Mouse (Mus musculus) cerebellum, adult 11-12 months (tissue): ENCODE measurements around the gene Mybpc1.
"Not testable (repeated sequence)": the region's sequence is repeated elsewhere in the genome, so short reads cannot be mapped to it uniquely, and the experiment has no call there.

Source experiments
- DNase-seq: peaks from one replicate; pipeline ENCODE4 v3.0.0; 2022

The Mybpc1 gene

GRCm38 (mm10) chr10:88491632-88492031 is 113.3 kb downstream of the Mybpc1 start:
- DNase-seq = no peak

GRCm38 (mm10) chr10:88488629-88489028 is 116.3 kb downstream of the Mybpc1 start:
- no peak for DNase-seq

DNA sequence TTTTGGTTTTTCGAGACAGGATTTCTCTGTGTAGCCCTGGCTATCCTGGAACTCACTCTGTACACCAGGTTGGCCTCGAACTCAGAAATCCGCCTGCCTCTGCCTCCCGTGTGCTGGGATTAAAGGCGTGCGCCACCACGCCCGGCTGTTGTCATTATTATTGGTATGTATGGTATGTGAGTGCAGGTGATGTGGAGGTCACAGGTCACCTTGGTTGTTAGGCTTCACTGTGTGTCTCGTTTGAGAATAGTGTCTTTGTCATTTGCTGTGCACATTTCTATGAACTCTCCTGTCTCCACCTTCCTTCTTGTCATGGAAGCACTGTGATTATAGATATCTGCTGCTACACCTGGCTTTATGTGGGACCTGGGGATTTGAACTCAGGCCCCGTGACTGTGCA is 122.1 kb downstream of the Mybpc1 start:
- not testable (repeated sequence) for DNase-seq
